Mouse (Mus musculus) midbrain, postnatal 0 days (tissue): Measurements from ENCODE around the gene 4930438A08Rik. TPM values are rescaled to one million over a fixed set of nuclear protein-coding genes. Genes with fewer than 3 reads are reported as not detected.

Experiments used
- ATAC-seq: fragments of 200-750 bp; cut with Nextera tagmentation; 2 replicates; pipeline ENCODE4 v1.8.0; 2017; ENCODE audit warnings: moderate number of reproducible peaks, mild to moderate bottlenecking, moderate TSS enrichment, moderate library complexity; ENCODE audit not compliant: low FRiP score
- DNase-seq: peaks from one replicate; pipeline ENCODE4 v3.0.0-alpha.2; 2015; ENCODE audit warnings: low spot score
- H3K27ac ChIP-seq: fragments of 300-500 bp; sonication (generic); 2 replicates; pipeline ENCODE4 v1.5.1; 2014; ENCODE audit warnings: low read depth, mild to moderate bottlenecking, low read length, mixed read lengths
- H3K27me3 ChIP-seq: fragments of 300-500 bp; sonication (generic); 2 replicates; pipeline ENCODE4 v1.6.1; 2014; ENCODE audit warnings: low read length, control low read depth, mixed read lengths; ENCODE audit not compliant: insufficient read depth
- H3K36me3 ChIP-seq: fragments of 300-500 bp; sonication (generic); 2 replicates; pipeline ENCODE4 v1.6.1; 2014; ENCODE audit warnings: low read length, control low read depth, mixed read lengths; ENCODE audit not compliant: insufficient read depth
- H3K4me1 ChIP-seq: fragments of 300-500 bp; sonication (generic); 2 replicates; pipeline ENCODE4 v1.6.1; 2014; ENCODE audit warnings: mild to moderate bottlenecking, control low read depth, antibody characterized with exemption, low read length, mixed read lengths; ENCODE audit not compliant: insufficient read depth
- H3K4me2 ChIP-seq: fragments of 300-500 bp; sonication (generic); 2 replicates; pipeline ENCODE4 v1.6.1; 2014; ENCODE audit warnings: low read depth, mild to moderate bottlenecking, low read length, mixed read lengths; ENCODE audit not compliant: poor library complexity, severe bottlenecking
- H3K4me3 ChIP-seq: fragments of 300-500 bp; sonication (generic); 2 replicates; pipeline ENCODE4 v1.5.1; 2014; ENCODE audit warnings: low read depth, mild to moderate bottlenecking, low read length, moderate library complexity
- H3K9ac ChIP-seq: fragments of 300-500 bp; sonication (generic); replicated peaks from 2 replicates; pipeline ENCODE4 v1.6.1; 2014; ENCODE audit warnings: mild to moderate bottlenecking, low read length, moderate library complexity, mixed read lengths; ENCODE audit not compliant: poor library complexity, severe bottlenecking
- H3K9me3 ChIP-seq: fragments of 300-500 bp; sonication (generic); 2 replicates; pipeline ENCODE4 v1.6.1; 2016; ENCODE audit warnings: low read length, control low read depth
- CTCF ChIP-seq: IDR thresholded peaks from 2 replicates; pipeline ENCODE4 v1.5.1; 2016; ENCODE audit warnings: antibody characterized with exemption, mild to moderate bottlenecking
- WGBS: fragments of 180-500 bp; shearing (Covaris S2); extraction: QIAGEN DNeasy Blood & Tissue Kit; methylation state at CpG from one replicate; pipeline ENCODE4 v1.1.7; 2014; 5-methylcytosine and 5-hydroxymethylcytosine counted together
- polyA plus RNA-seq: library from polyadenylated mRNA; unstranded; fragments of >200 nt; fragmentation: Nextera tagmentation; extraction: Ambion mirVana; gene quantifications from 2 replicates; pipeline ENCODE4 v1.2.1, GENCODE M21; 2015
- total RNA-seq: library from RNA; depleted of rRNA; stranded (reverse); fragments of >200 nt; gene quantifications from 2 replicates; pipeline ENCODE4 v1.2.3, GENCODE M21; 2014

The 4930438A08Rik gene
- total and polyA plus RNA-seq, 2 experiments from 2014 or later: 0.38 TPM; not detected in 1

- no peak for DNase-seq
- Histone ChIP-seq H3K9ac (no peak overlapping the region), H3K27me3 (no peaks in the 10 kb centered on the region), H3K36me3 (no peaks in the 10 kb centered on the region), H3K27ac (no peak overlapping the region), H3K9me3 (no peaks in the 10 kb centered on the region), H3K4me1 (no peaks in the 10 kb centered on the region), H3K4me3 (no peak overlapping the region), H3K4me2 (no peak overlapping the region)
- TF ChIP-seq CTCF: no peak
- ATAC-seq: no peak
- WGBS: 93% methylated on average over 3 of the region's 3 CpGs
These were observed 12.3 kb upstream of the 4930438A08Rik start for GRCm38 (mm10) chr11:58262336-58262735.

DNA sequence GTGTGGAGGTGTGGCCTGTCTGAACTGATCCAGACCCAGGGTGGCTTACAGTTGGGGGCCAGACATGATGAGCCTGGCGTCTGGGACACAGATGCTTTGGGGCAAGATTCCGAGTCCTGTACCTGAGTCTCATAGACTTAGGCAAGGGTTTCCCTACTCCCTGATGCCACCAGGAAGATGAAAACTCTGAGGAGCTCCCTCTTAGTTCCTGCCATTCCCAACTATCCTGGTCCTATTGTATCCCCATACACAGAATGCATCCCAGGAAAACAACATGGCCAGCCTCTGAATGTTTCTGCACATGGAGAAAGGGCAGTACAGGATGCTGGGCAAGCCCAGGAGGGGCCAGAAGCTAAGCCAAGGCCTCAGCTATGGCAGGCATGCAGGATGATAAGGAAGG, 11.1 kb upstream of the 4930438A08Rik start:
- Histone ChIP-seq H3K27me3 (no peaks in the 10 kb centered on the region), H3K27ac (no peak overlapping the region), H3K9me3 (no peaks in the 10 kb centered on the region), H3K9ac (no peak overlapping the region), H3K4me3 (no peak overlapping the region), H3K4me2 (no peak overlapping the region), H3K36me3 (no peaks in the 10 kb centered on the region), H3K4me1 (no peaks in the 10 kb centered on the region)
- ATAC-seq: no peak
- 83% methylated on average over 2 of the region's 2 CpGs for WGBS
- no peak for DNase-seq
- no peak for TF ChIP-seq CTCF

DNA sequence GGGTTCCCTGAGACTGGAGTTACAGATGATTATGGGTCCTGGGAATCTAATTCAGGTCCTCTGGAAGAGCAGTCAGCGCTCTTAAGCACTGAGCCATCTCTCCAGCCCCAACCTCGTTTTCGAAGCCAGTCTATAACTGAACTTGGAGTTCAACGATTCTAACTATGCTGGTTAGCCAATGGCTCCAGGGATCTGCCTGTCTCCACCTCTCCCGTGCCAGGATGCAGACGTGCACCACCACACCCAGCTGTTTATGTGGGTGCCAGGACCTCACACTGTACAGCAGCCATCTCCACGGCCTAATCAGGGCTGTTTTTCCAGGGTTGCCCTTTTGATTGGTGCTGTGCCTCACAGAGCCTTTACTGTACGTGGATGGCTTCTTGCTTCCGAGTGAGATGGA, 10.1 kb upstream of the 4930438A08Rik start:
- TF ChIP-seq CTCF: no peak
- no peaks in the 10 kb centered on the region for H3K36me3 ChIP-seq
- whole genome bisulfite sequencing: 88% methylated on average over 9 of the region's 9 CpGs
- H3K4me3 ChIP-seq: no peak overlapping the region
- H3K9ac ChIP-seq: no peak overlapping the region
- DNase-seq (no peak), ATAC-seq (no peak)
- H3K27ac ChIP-seq: no peak overlapping the region
- no peaks in the 10 kb centered on the region for H3K4me1 ChIP-seq
- H3K27me3 ChIP-seq: no peaks in the 10 kb centered on the region
- no peak overlapping the region for H3K4me2 ChIP-seq
- no peaks in the 10 kb centered on the region for H3K9me3 ChIP-seq

- no peak overlapping the region for H3K27ac ChIP-seq
- no peak for TF ChIP-seq CTCF
- H3K9me3 ChIP-seq: no peaks in the 10 kb centered on the region
- no peak overlapping the region for H3K4me2 ChIP-seq
- no peak for DNase-seq
- H3K4me1 ChIP-seq: no peaks in the 10 kb centered on the region
- no peak overlapping the region for H3K4me3 ChIP-seq
- H3K36me3 ChIP-seq: no peaks in the 10 kb centered on the region
- H3K27me3 ChIP-seq: no peaks in the 10 kb centered on the region
- no peak overlapping the region for H3K9ac ChIP-seq
- no peak for ATAC-seq
- 98% methylated on average over 3 of the region's 3 CpGs for WGBS
These were observed 6.3 kb upstream of the 4930438A08Rik start for GRCm38 (mm10) chr11:58268285-58268684.

- Histone ChIP-seq H3K9me3 (no peaks in the 10 kb centered on the region), H3K9ac (no peak overlapping the region), H3K27me3 (no peaks in the 10 kb centered on the region), H3K4me3 (no peak overlapping the region), H3K27ac (no peak overlapping the region), H3K36me3 (no peaks in the 10 kb centered on the region), H3K4me1 (no peaks in the 10 kb centered on the region), H3K4me2 (no peak overlapping the region)
- no peak for TF ChIP-seq CTCF
- 79% methylated on average over 4 of the region's 4 CpGs for WGBS
- no peak for DNase-seq
- ATAC-seq: no peak
These were observed 1.2 kb downstream of the 4930438A08Rik start for GRCm38 (mm10) chr11:58275756-58276155.

DNA sequence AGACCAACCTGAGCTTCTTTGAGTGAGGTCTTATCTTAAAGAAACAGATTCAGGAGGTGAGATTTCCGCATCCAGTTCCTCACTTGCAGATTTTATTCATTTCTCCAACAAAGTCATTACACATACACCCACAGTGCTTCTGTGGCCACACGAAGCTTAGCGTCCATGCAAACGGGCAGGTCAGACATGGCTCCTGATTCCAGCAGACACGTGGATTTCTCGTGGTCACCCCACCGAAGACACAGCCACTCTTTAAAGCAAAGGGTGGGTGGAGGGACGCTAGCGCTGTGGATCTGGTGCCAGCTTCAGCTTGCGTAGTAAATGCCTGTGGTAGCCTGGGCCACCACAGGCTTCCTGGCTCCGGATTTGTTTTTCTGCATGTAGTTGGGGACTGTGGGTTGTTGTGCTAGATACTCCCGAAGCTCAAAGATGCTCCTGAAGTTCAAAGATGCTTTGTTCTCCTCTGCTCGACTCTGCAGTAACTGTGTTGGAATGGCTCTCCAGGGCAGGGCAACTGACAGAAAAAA, 7.4 kb downstream of the 4930438A08Rik start:
- Histone ChIP-seq H3K36me3 (no peaks in the 10 kb centered on the region), H3K27ac (no peak overlapping the region), H3K4me1 (no peaks in the 10 kb centered on the region), H3K27me3 (no peaks in the 10 kb centered on the region), H3K9me3 (no peaks in the 10 kb centered on the region), H3K4me3 (no peak overlapping the region), H3K4me2 (no peak overlapping the region), H3K9ac (no peak overlapping the region)
- ATAC-seq (no peak), DNase-seq (no peak)
- 89% methylated on average over 13 of the region's 13 CpGs for WGBS
- no peak for TF ChIP-seq CTCF
